Mouse (Mus musculus): ENCODE data around the gene Fcgbp. TPM values are rescaled to one million over a fixed set of nuclear protein-coding genes. Genes with fewer than 3 reads are reported as not detected.

Fcgbp gene
- total and polyA plus RNA-seq, 2 experiments: 0.74 to 1.2 TPM

- DNase-seq (ENCODE audit: extremely low read depth, low read depth, low spot score): peak; percentile 77
- TF ChIP-seq POLR2A (IDR thresholded peaks at IDR 0.05; ENCODE audit: extremely low read depth, insufficient read depth, low read length) (peak; percentile 46; the same call in 1 of the 2 replicates), CTCF (IDR thresholded peaks at IDR 0.05; ENCODE audit: low read depth, low read length) (no peak)
- peaks cover 17% of the 10 kb centered on the region for H3K4me1 ChIP-seq (ENCODE audit: control insufficient read depth, insufficient read depth, low read length)
- H3K36me3 ChIP-seq (ENCODE audit: control insufficient read depth, insufficient read depth, low read length): no peaks in the 10 kb centered on the region
- peaks cover 25% of the 10 kb centered on the region for H3K79me2 ChIP-seq (ENCODE audit: control insufficient read depth, insufficient read depth, low read length)
- under 1% methylated on average over 80 of the region's 80 CpGs for WGBS
- no peaks in the 10 kb centered on the region for H3K27me3 ChIP-seq (ENCODE audit: control insufficient read depth, insufficient read depth, low read length)
- H3K27ac ChIP-seq (replicated peaks; ENCODE audit: insufficient read depth, low read depth, low read length): peak within 1 kb of the TSS; percentile 73
- H3K9ac ChIP-seq (ENCODE audit: low read depth, low read length): peak within 1 kb of the TSS; percentile 90
- peak within 1 kb of the TSS; percentile 83 for H3K4me3 ChIP-seq (ENCODE audit: insufficient read depth, low read depth, low read length)
Observed at GRCm38 (mm10) chr7:28169489-28170422, 98.7 kb downstream of the Fcgbp start, which contains the start of gene Fbl. Gene Fbl, plus strand, starts transcription at chr7:28169710.

Other genes with a start within 250 kb of the Fcgbp start
- gene Zfp59, start 232.6 kb upstream of the Fcgbp start, total RNA-seq (2014; rRNA removed): 2.5 TPM in 2 replicates
- 0.27 and 0.31 TPM in 2 replicates for gene Zfp59, start 232.6 kb upstream of the Fcgbp start, polyA plus RNA-seq (2012; rRNA removed)
- 1.9 and 2.6 TPM in 2 replicates for gene Zfp607a, start 213.7 kb upstream of the Fcgbp start, total RNA-seq (2014; rRNA removed)
- 0.30 and 0.33 TPM in 2 replicates for gene Zfp607a, start 213.7 kb upstream of the Fcgbp start, polyA plus RNA-seq (2012; rRNA removed)
- gene Zfp974, start 141.8 kb upstream of the Fcgbp start, total RNA-seq (2014; rRNA removed): 3.9 and 4.9 TPM in 2 replicates
- gene Zfp974, start 141.8 kb upstream of the Fcgbp start, polyA plus RNA-seq (2012; rRNA removed): 0.49 and 0.80 TPM in 2 replicates
- gene Zfp780b, start 92.1 kb upstream of the Fcgbp start, total RNA-seq (2014; rRNA removed): 8.9 and 9.2 TPM in 2 replicates
- 1.2 and 1.3 TPM in 2 replicates for gene Zfp780b, start 92.1 kb upstream of the Fcgbp start, polyA plus RNA-seq (2012; rRNA removed)
- gene Zfp850, start 57.1 kb upstream of the Fcgbp start, total RNA-seq (2014; rRNA removed): 0.28 and 0.54 TPM in 2 replicates
- gene Zfp850, start 57.1 kb upstream of the Fcgbp start, polyA plus RNA-seq (2012; rRNA removed): 0.02 TPM in 1 of 2 replicates, not detected in the other
- gene Psmc4, start 21.1 kb upstream of the Fcgbp start, total RNA-seq (2014; rRNA removed): 98.8 and 111 TPM in 2 replicates
- gene Psmc4, start 21.1 kb upstream of the Fcgbp start, polyA plus RNA-seq (2012; rRNA removed): 99.4 and 106 TPM in 2 replicates
- not detected in 2 replicates for gene 9530053A07Rik, start 58.2 kb downstream of the Fcgbp start, total RNA-seq (2014; rRNA removed)
- not detected in 2 replicates for gene 9530053A07Rik, start 58.2 kb downstream of the Fcgbp start, polyA plus RNA-seq (2012; rRNA removed)
- 34.0 and 38.6 TPM in 2 replicates for gene Fbl, start 98.5 kb downstream of the Fcgbp start, total RNA-seq (2014; rRNA removed)
- 32.7 and 36.0 TPM in 2 replicates for gene Fbl, start 98.5 kb downstream of the Fcgbp start, polyA plus RNA-seq (2012; rRNA removed)
- 7.0 and 9.7 TPM in 2 replicates for gene Dyrk1b, start 108.2 kb downstream of the Fcgbp start, total RNA-seq (2014; rRNA removed)
- 14.8 and 16.6 TPM in 2 replicates for gene Dyrk1b, start 108.2 kb downstream of the Fcgbp start, polyA plus RNA-seq (2012; rRNA removed)
- 0.28 and 0.47 TPM in 2 replicates for gene Eid2, start 196.6 kb downstream of the Fcgbp start, total RNA-seq (2014; rRNA removed)
- 0.35 and 0.50 TPM in 2 replicates for gene Eid2, start 196.6 kb downstream of the Fcgbp start, polyA plus RNA-seq (2012; rRNA removed)
- gene Eid2b, start 206.5 kb downstream of the Fcgbp start, total RNA-seq (2014; rRNA removed): 1.9 and 3.0 TPM in 2 replicates
- gene Eid2b, start 206.5 kb downstream of the Fcgbp start, polyA plus RNA-seq (2012; rRNA removed): 3.5 and 3.9 TPM in 2 replicates
- gene Selenov, start 219.9 kb downstream of the Fcgbp start, total RNA-seq (2014; rRNA removed): not detected in 2 replicates
- not detected in 2 replicates for gene Selenov, start 219.9 kb downstream of the Fcgbp start, polyA plus RNA-seq (2012; rRNA removed)
- not detected in 2 replicates for gene Dll3, start 231.0 kb downstream of the Fcgbp start, total RNA-seq (2014; rRNA removed)
- gene Dll3, start 231.0 kb downstream of the Fcgbp start, polyA plus RNA-seq (2012; rRNA removed): not detected in 2 replicates
- 22.6 and 24.9 TPM in 2 replicates for gene Timm50, start 240.8 kb downstream of the Fcgbp start, total RNA-seq (2014; rRNA removed)
- 49.4 and 52.6 TPM in 2 replicates for gene Timm50, start 240.8 kb downstream of the Fcgbp start, polyA plus RNA-seq (2012; rRNA removed)